ENCODE assay signal across 8 mouse cellular contexts in the genomic region with DNA sequence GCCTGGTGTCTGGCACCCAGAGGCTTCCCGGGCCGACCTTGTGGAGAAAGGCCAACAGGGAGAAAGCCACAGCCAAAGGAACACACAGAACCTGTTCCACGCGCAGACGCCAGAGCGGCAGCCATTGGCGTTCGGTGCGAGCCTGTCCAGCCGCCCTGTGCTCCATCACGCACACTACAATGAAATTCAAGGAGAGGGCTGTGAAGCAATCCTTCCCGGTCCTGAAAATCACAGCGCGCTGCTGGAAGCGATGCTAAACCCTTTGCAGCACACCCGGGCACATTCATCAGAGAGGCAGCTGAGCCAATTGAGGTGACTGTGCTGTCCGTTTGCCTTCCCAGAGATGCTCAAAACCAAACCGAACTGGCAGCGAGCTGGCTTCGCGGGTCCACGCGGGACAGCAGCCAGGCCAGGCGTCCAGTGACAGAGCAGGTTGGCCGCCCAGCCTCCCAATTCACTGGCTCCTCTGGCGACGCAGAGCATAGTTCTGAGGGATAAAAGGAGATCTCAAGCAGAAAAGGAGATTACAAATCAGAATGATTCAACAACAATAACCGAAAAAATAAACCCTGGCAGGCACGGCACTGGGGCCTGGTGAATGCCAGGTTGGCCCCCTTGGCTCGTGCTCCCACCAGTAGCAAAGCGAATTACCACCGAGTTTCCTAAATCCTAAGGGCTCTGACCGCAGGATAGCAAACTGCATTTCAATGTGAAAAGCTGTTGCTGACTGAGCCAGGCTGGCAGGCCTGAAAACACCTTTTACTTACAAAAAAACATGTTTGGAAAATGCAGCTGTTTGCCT.
DNase-seq lines count a peak whose midpoint lies in the region; ATAC-seq and TF ChIP-seq lines count a peak whose summit lies in the region.

No protein-coding gene starts in this region.

- peak; percentile 61 for DNase-seq in brain, adult 2 months (ENCODE audit: low read depth, low spot score)
- peak; percentile 80 for DNase-seq in forebrain, embryonic 11.5 days (ENCODE audit: low spot score)
- peak; percentile 5 to 18 for DNase-seq in heart, postnatal 14 days
- DNase-seq in left cerebral cortex, adult 8-10 months (ENCODE audit: low spot score in 2 of 2): peak; percentile 5 to 9
- DNase-seq in midbrain, embryonic 14.5 days: peak; percentile 79
- DNase-seq in testis, postnatal 14 days (ENCODE audit: low spot score): peak; percentile 18
- DNase-seq in thymus, postnatal 25 days: no peak

- intact Hi-C loops in heart, postnatal 14 days (cut with DNase I): no loop called here

- TF ChIP-seq CTCF in ES-Bruce4 (IDR thresholded peaks at IDR 0.05; ENCODE audit: low read depth, low read length): no peak

- no peaks in the 10 kb centered on the region for H3K9me3 ChIP-seq in ES-Bruce4 (replicated peaks; ENCODE audit: control insufficient read depth, insufficient read depth, low read length, poor library complexity, severe bottlenecking)
- H3K9me3 ChIP-seq in forebrain, embryonic 11.5 days (ENCODE audit: control insufficient read depth, low read length): peaks cover 3% of the 10 kb centered on the region; the same call in 1 of the 2 replicates
- H3K9me3 ChIP-seq in midbrain, embryonic 14.5 days (ENCODE audit: control insufficient read depth, low read length): peaks cover 6% of the 10 kb centered on the region; the same call in 1 of the 2 replicates

- WGBS in forebrain, embryonic 11.5 days: 1% methylated on average over 33 of the region's 33 CpGs
- WGBS in midbrain, embryonic 14.5 days: under 1% methylated on average over 33 of the region's 33 CpGs

- H3K4me3 ChIP-seq in ES-Bruce4 (ENCODE audit: low read depth, low read length): peak overlapping the region; percentile 20
- peak overlapping the region; percentile 14; the same call in 1 of the 2 replicates for H3K4me3 ChIP-seq in forebrain, embryonic 11.5 days (ENCODE audit: low read depth, low read length)
- H3K4me3 ChIP-seq in midbrain, embryonic 14.5 days (replicated peaks; ENCODE audit: low read depth, low read length): peak overlapping the region; percentile 31

- TF ChIP-seq EP300 in ES-Bruce4 (IDR thresholded peaks at IDR 0.05; ENCODE audit: insufficient read depth, low read depth, low read length): no peak

- TF ChIP-seq POLR2A in ES-Bruce4 (IDR thresholded peaks at IDR 0.05; ENCODE audit: insufficient read depth, low read length): no peak

- H3K27ac ChIP-seq in ES-Bruce4 (ENCODE audit: insufficient read depth, low read length): no peak overlapping the region
- no peak overlapping the region for H3K27ac ChIP-seq in forebrain, embryonic 11.5 days (ENCODE audit: low read depth, low read length)
- H3K27ac ChIP-seq in midbrain, embryonic 14.5 days (replicated peaks; ENCODE audit: low read depth, low read length): peak overlapping the region; percentile 41

- peak overlapping the region; percentile 14 for H3K9ac ChIP-seq in ES-Bruce4 (ENCODE audit: low read depth, poor library complexity, severe bottlenecking)
- peak overlapping the region; percentile 32; the same call in 1 of the 2 replicates for H3K9ac ChIP-seq in forebrain, embryonic 11.5 days (ENCODE audit: low read length)
- peak overlapping the region; percentile 46; the same call in 1 of the 2 replicates for H3K9ac ChIP-seq in midbrain, embryonic 14.5 days (replicated peaks; ENCODE audit: low read length)

- H3K27me3 ChIP-seq in ES-Bruce4 (ENCODE audit: control insufficient read depth, insufficient read depth, low read length, poor library complexity, severe bottlenecking): no peaks in the 10 kb centered on the region
- H3K27me3 ChIP-seq in forebrain, embryonic 11.5 days (ENCODE audit: control insufficient read depth, insufficient read depth, low read length): peaks cover 63% of the 10 kb centered on the region
- peaks cover 74% of the 10 kb centered on the region for H3K27me3 ChIP-seq in midbrain, embryonic 14.5 days (ENCODE audit: control insufficient read depth, insufficient read depth, low read length)

- H3K4me2 ChIP-seq in forebrain, embryonic 11.5 days (ENCODE audit: low read depth, low read length, severe bottlenecking): peak overlapping the region; percentile 45
- peak overlapping the region; percentile 63 for H3K4me2 ChIP-seq in midbrain, embryonic 14.5 days (ENCODE audit: low read length)

- ATAC-seq in forebrain, embryonic 11.5 days (replicated peaks; ENCODE audit: low FRiP score): peak; percentile 71
- peak; percentile 68 for ATAC-seq in midbrain, embryonic 14.5 days (ENCODE audit: low FRiP score, low TSS enrichment)

- H3K36me3 ChIP-seq in ES-Bruce4 (ENCODE audit: control insufficient read depth, insufficient read depth, low read length, poor library complexity, severe bottlenecking): no peaks in the 10 kb centered on the region
- H3K36me3 ChIP-seq in forebrain, embryonic 11.5 days (ENCODE audit: control insufficient read depth, insufficient read depth, low read length): no peaks in the 10 kb centered on the region
- no peaks in the 10 kb centered on the region for H3K36me3 ChIP-seq in midbrain, embryonic 14.5 days (ENCODE audit: control insufficient read depth, insufficient read depth, low read length)

- H3K4me1 ChIP-seq in ES-Bruce4 (ENCODE audit: control insufficient read depth, insufficient read depth, low read length): no peaks in the 10 kb centered on the region
- H3K4me1 ChIP-seq in forebrain, embryonic 11.5 days (replicated peaks; ENCODE audit: control insufficient read depth, insufficient read depth, low read length): peaks cover 6% of the 10 kb centered on the region; the same call in 1 of the 2 replicates
- H3K4me1 ChIP-seq in midbrain, embryonic 14.5 days (ENCODE audit: control insufficient read depth, insufficient read depth, low read length): peaks cover 10% of the 10 kb centered on the region
